Mouse (Mus musculus) kidney, embryonic 14.5 days (tissue): Measurements from ENCODE around the gene Gatad2b. TPM values are rescaled to one million over a fixed set of nuclear protein-coding genes. Genes with fewer than 3 reads are reported as not detected.
"Not testable (repeated sequence)": the region's sequence is repeated elsewhere in the genome, so short reads cannot be mapped to it uniquely, and the experiment has no call there.

Experiments used
- ATAC-seq: fragments of 200-750 bp; cut with Nextera tagmentation; 2 replicates; pipeline ENCODE4 v1.8.0; 2017; ENCODE audit warnings: moderate number of reproducible peaks, mild to moderate bottlenecking, moderate TSS enrichment, moderate library complexity; ENCODE audit not compliant: low FRiP score, low TSS enrichment
- H3K27ac ChIP-seq: fragments of 300-500 bp; sonication (generic); 2 replicates; pipeline ENCODE4 v1.5.1; 2014; ENCODE audit warnings: low read depth, mild to moderate bottlenecking, low read length, moderate library complexity, mixed read lengths
- H3K27me3 ChIP-seq: fragments of 300-500 bp; sonication (generic); 2 replicates; pipeline ENCODE4 v1.6.1; 2014; ENCODE audit warnings: mild to moderate bottlenecking, low read length; ENCODE audit not compliant: control insufficient read depth, insufficient read depth
- H3K36me3 ChIP-seq: fragments of 300-500 bp; sonication (generic); 2 replicates; pipeline ENCODE4 v1.6.1; 2014; ENCODE audit warnings: low read length, mixed read lengths; ENCODE audit not compliant: control insufficient read depth, insufficient read depth
- H3K4me1 ChIP-seq: fragments of 300-500 bp; sonication (generic); 2 replicates; pipeline ENCODE4 v1.6.1; 2014; ENCODE audit warnings: low read length, mixed read lengths; ENCODE audit not compliant: control insufficient read depth, insufficient read depth
- H3K4me2 ChIP-seq: fragments of 300-500 bp; sonication (generic); replicated peaks from 2 replicates; pipeline ENCODE4 v1.6.1; 2014; ENCODE audit warnings: low read depth, mild to moderate bottlenecking, low read length
- H3K4me3 ChIP-seq: fragments of 300-500 bp; sonication (generic); 2 replicates; pipeline ENCODE4 v1.5.1; 2014; ENCODE audit warnings: mild to moderate bottlenecking, low read length
- H3K9ac ChIP-seq: fragments of 300-500 bp; sonication (generic); 2 replicates; pipeline ENCODE4 v1.6.1; 2014; ENCODE audit warnings: low read depth, mild to moderate bottlenecking, low read length, moderate library complexity
- H3K9me3 ChIP-seq: fragments of 300-500 bp; sonication (generic); 2 replicates; pipeline ENCODE4 v1.6.1; 2016; ENCODE audit warnings: low read length; ENCODE audit not compliant: control insufficient read depth
- WGBS: fragments of 180-500 bp; shearing (Covaris S2); extraction: QIAGEN DNeasy Blood & Tissue Kit; methylation state at CpG from one replicate; pipeline ENCODE4 v1.1.7; 2014; 5-methylcytosine and 5-hydroxymethylcytosine counted together
- polyA plus RNA-seq: library from polyadenylated mRNA; unstranded; fragments of >200 nt; fragmentation: Nextera tagmentation; extraction: Ambion mirVana; gene quantifications from 2 replicates; pipeline ENCODE4 v1.2.1, GENCODE M21; 2014

Gene Gatad2b
- polyA plus RNA-seq, 1 experiment from 2014 or later, result 24.5 TPM

GRCm38 (mm10) chr3:90289403-90289802 lies 3.6 kb upstream of the Gatad2b start:
- not testable (repeated sequence) for ATAC-seq, H3K9ac ChIP-seq, H3K27me3 ChIP-seq, H3K27ac ChIP-seq, H3K9me3 ChIP-seq, H3K36me3 ChIP-seq, H3K4me3 ChIP-seq, H3K4me2 ChIP-seq, H3K4me1 ChIP-seq
- WGBS, result 62% methylated on average over 2 of the region's 3 CpGs

- no peaks in the 10 kb centered on the region for H3K27me3 ChIP-seq
- no peak overlapping the region for H3K9ac ChIP-seq
- no peaks in the 10 kb centered on the region for H3K36me3 ChIP-seq
- peaks cover 11% of the 10 kb centered on the region; the same call in 1 of the 2 replicates for H3K4me1 ChIP-seq
- no peaks in the 10 kb centered on the region for H3K9me3 ChIP-seq
- WGBS, result 86% methylated on average over 1 of the region's 1 CpGs
- H3K4me3 ChIP-seq, result no peak overlapping the region
- no peak overlapping the region for H3K4me2 ChIP-seq
- H3K27ac ChIP-seq, result no peak overlapping the region
- ATAC-seq, result no peak
These were observed 2.4 kb upstream of the Gatad2b start for GRCm38 (mm10) chr3:90290602-90291001.

- peak overlapping the region; percentile 71; the same call in 1 of the 2 replicates for H3K9ac ChIP-seq
- H3K27ac ChIP-seq, result peak overlapping the region; percentile 95; the same call in 1 of the 2 replicates
- H3K9me3 ChIP-seq, result no peaks in the 10 kb centered on the region
- H3K4me3 ChIP-seq, result peak overlapping the region; percentile 60
- WGBS, result 36% methylated on average over 2 of the region's 2 CpGs
- no peaks in the 10 kb centered on the region for H3K36me3 ChIP-seq
- H3K4me2 ChIP-seq, result peak overlapping the region; percentile 55
- no peak for ATAC-seq
- H3K27me3 ChIP-seq, result no peaks in the 10 kb centered on the region
- H3K4me1 ChIP-seq, result peaks cover 11% of the 10 kb centered on the region; the same call in 1 of the 2 replicates
These were observed 1.0 kb upstream of the Gatad2b start for GRCm38 (mm10) chr3:90291982-90292344.

GRCm38 (mm10) chr3:90293352-90294063 lies 530 bp downstream of the Gatad2b start:
- Histone ChIP-seq H3K36me3 (no peaks in the 10 kb centered on the region), H3K4me1 (peaks cover 11% of the 10 kb centered on the region; the same call in 1 of the 2 replicates), H3K4me3 (peak overlapping the region; percentile 91), H3K9me3 (no peaks in the 10 kb centered on the region), H3K9ac (peak overlapping the region; percentile 89), H3K27me3 (no peaks in the 10 kb centered on the region), H3K4me2 (peak overlapping the region; percentile 73), H3K27ac (peak overlapping the region; percentile 96)
- peak; percentile 63 for ATAC-seq
- WGBS, result 1% methylated on average over 39 of the region's 68 CpGs

GRCm38 (mm10) chr3:90294064-90294440 lies 1.1 kb downstream of the Gatad2b start:
- Histone ChIP-seq H3K27ac (peak overlapping the region; percentile 96; the same call in 1 of the 2 replicates), H3K36me3 (no peaks in the 10 kb centered on the region), H3K9ac (peak overlapping the region; percentile 89), H3K4me3 (peak overlapping the region; percentile 91), H3K27me3 (no peaks in the 10 kb centered on the region), H3K4me2 (peak overlapping the region; percentile 73), H3K4me1 (peaks cover 11% of the 10 kb centered on the region; the same call in 1 of the 2 replicates), H3K9me3 (no peaks in the 10 kb centered on the region)
- 2% methylated on average over 11 of the region's 11 CpGs for WGBS
- ATAC-seq, result no peak

GRCm38 (mm10) chr3:90294651-90295050 lies 1.7 kb downstream of the Gatad2b start:
- H3K9ac ChIP-seq, result peak overlapping the region; percentile 89; the same call in 1 of the 2 replicates
- H3K4me1 ChIP-seq, result peaks cover 11% of the 10 kb centered on the region; the same call in 1 of the 2 replicates
- 61% methylated on average over 2 of the region's 2 CpGs for WGBS
- peak overlapping the region; percentile 91 for H3K4me3 ChIP-seq
- H3K36me3 ChIP-seq, result no peaks in the 10 kb centered on the region
- ATAC-seq, result no peak
- H3K27ac ChIP-seq, result no peak overlapping the region
- H3K27me3 ChIP-seq, result no peaks in the 10 kb centered on the region
- H3K4me2 ChIP-seq, result peak overlapping the region; percentile 73
- no peaks in the 10 kb centered on the region for H3K9me3 ChIP-seq

GRCm38 (mm10) chr3:90305801-90306200 lies 12.8 kb downstream of the Gatad2b start:
- H3K27ac ChIP-seq, result no peak overlapping the region
- no peak for ATAC-seq
- H3K27me3 ChIP-seq, result no peaks in the 10 kb centered on the region
- 66% methylated on average over 3 of the region's 3 CpGs for WGBS
- H3K4me2 ChIP-seq, result no peak overlapping the region
- H3K4me3 ChIP-seq, result no peak overlapping the region
- no peaks in the 10 kb centered on the region for H3K9me3 ChIP-seq
- no peaks in the 10 kb centered on the region for H3K36me3 ChIP-seq
- H3K4me1 ChIP-seq, result no peaks in the 10 kb centered on the region
- H3K9ac ChIP-seq, result no peak overlapping the region

- H3K4me1 ChIP-seq, result no peaks in the 10 kb centered on the region
- ATAC-seq, result no peak
These were observed 16.6 kb downstream of the Gatad2b start for GRCm38 (mm10) chr3:90309589-90309988.

GRCm38 (mm10) chr3:90313367-90313766 lies 20.4 kb downstream of the Gatad2b start:
- ATAC-seq, result no peak
- Histone ChIP-seq H3K4me2 (no peak overlapping the region), H3K4me3 (no peak overlapping the region), H3K4me1 (no peaks in the 10 kb centered on the region), H3K27ac (no peak overlapping the region), H3K9ac (no peak overlapping the region), H3K9me3 (no peaks in the 10 kb centered on the region), H3K27me3 (no peaks in the 10 kb centered on the region), H3K36me3 (no peaks in the 10 kb centered on the region)

More at GRCm38 (mm10) chr3:90309589-90309988, 16.6 kb downstream of the Gatad2b start:
- Histone ChIP-seq H3K4me2 (no peak overlapping the region), H3K36me3 (no peaks in the 10 kb centered on the region), H3K9me3 (no peaks in the 10 kb centered on the region), H3K4me3 (no peak overlapping the region), H3K27me3 (no peaks in the 10 kb centered on the region), H3K9ac (no peak overlapping the region), H3K27ac (no peak overlapping the region)
